Mouse (Mus musculus) liver, postnatal 0 days (tissue): ENCODE data around the gene Anln.

Experiments
- CTCF ChIP-seq: sonication (generic); IDR thresholded peaks from 2 replicates; pipeline ENCODE4 v1.5.1; 2016; ENCODE audit warnings: antibody characterized with exemption, low read depth
- EP300 ChIP-seq: IDR thresholded peaks from 2 replicates; pipeline ENCODE4 v1.6.1; 2016; ENCODE audit warnings: antibody characterized with exemption, low read depth, mild to moderate bottlenecking

DNA sequence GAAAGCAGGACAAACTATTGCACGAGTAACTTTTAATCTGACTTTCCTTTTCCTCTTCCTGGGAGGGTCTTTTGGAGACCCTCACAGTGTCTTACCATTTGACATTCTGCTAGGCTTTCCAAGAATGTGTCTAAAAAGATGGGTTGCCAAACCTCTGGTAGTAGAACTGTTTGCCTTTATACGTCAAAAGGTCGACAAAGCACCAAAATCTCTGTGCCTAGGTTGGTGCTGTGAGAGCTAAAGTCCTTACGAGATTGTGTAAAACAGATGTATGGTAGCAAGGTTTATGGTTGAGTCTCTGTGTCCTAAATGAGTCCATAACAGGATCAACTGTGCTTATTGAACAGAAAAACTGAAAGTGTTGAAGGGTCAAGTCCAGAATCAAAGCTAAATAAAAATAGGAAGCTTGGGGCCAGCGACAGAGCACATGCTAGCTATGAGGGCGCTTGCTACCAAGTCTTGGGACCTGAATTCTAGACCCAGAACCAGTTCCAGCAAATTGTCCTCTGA lies 803 bp upstream of the Anln start:
- no peak for TF ChIP-seq CTCF
- no peak for TF ChIP-seq EP300
